Mouse (Mus musculus): ENCODE measurements at regions not wholly inside any gene's neighbourhood (a gene's known extent, or its start where the extent isn't known, plus 50 kb on each side); places are given as distances from the start of the nearest gene placed in this dataset.

- H3K4me3 ChIP-seq (ENCODE audit: low read length): no peak overlapping the region
- H3K4me1 ChIP-seq (ENCODE audit: control insufficient read depth, insufficient read depth, low read length): no peaks in the 10 kb centered on the region
- WGBS: 58% methylated on average over 3 of the region's 3 CpGs
- no peak overlapping the region for H3K27ac ChIP-seq (ENCODE audit: low read depth, low read length)
- H3K9ac ChIP-seq (ENCODE audit: low read depth, low read length): no peak overlapping the region
- no peak overlapping the region for H3K4me2 ChIP-seq (replicated peaks; ENCODE audit: low read depth, low read length)
- no peaks in the 10 kb centered on the region for H3K27me3 ChIP-seq (ENCODE audit: control insufficient read depth, insufficient read depth, low read length)
- no peaks in the 10 kb centered on the region for H3K36me3 ChIP-seq (ENCODE audit: control insufficient read depth, insufficient read depth, low read length)
- no peak for ATAC-seq (ENCODE audit: low FRiP score, low TSS enrichment)
- H3K9me3 ChIP-seq (ENCODE audit: control insufficient read depth, low read length): no peaks in the 10 kb centered on the region
Measured at GRCm38 (mm10) chr4:22120953-22121352, 189.8 kb downstream of the Faxc start.

GRCm38 (mm10) chr4:22121397-22121796 is 190.3 kb downstream of the Faxc start:
- Histone ChIP-seq H3K4me1 (ENCODE audit: control insufficient read depth, insufficient read depth, low read length) (no peaks in the 10 kb centered on the region), H3K4me3 (ENCODE audit: low read length) (no peak overlapping the region), H3K36me3 (ENCODE audit: control insufficient read depth, insufficient read depth, low read length) (no peaks in the 10 kb centered on the region), H3K27ac (ENCODE audit: low read depth, low read length) (no peak overlapping the region), H3K27me3 (ENCODE audit: control insufficient read depth, insufficient read depth, low read length) (no peaks in the 10 kb centered on the region), H3K9me3 (ENCODE audit: control insufficient read depth, low read length) (no peaks in the 10 kb centered on the region), H3K9ac (ENCODE audit: low read depth, low read length) (no peak overlapping the region), H3K4me2 (replicated peaks; ENCODE audit: low read depth, low read length) (no peak overlapping the region)
- 74% methylated on average over 2 of the region's 2 CpGs for WGBS
- ATAC-seq (ENCODE audit: low FRiP score, low TSS enrichment): no peak

GRCm38 (mm10) chr4:22124836-22125235 is 193.7 kb downstream of the Faxc start:
- Histone ChIP-seq H3K9ac (ENCODE audit: low read depth, low read length) (no peak overlapping the region), H3K27ac (ENCODE audit: low read depth, low read length) (no peak overlapping the region), H3K4me2 (replicated peaks; ENCODE audit: low read depth, low read length) (no peak overlapping the region), H3K36me3 (ENCODE audit: control insufficient read depth, insufficient read depth, low read length) (no peaks in the 10 kb centered on the region), H3K4me1 (ENCODE audit: control insufficient read depth, insufficient read depth, low read length) (no peaks in the 10 kb centered on the region), H3K9me3 (ENCODE audit: control insufficient read depth, low read length) (no peaks in the 10 kb centered on the region), H3K4me3 (ENCODE audit: low read length) (no peak overlapping the region), H3K27me3 (ENCODE audit: control insufficient read depth, insufficient read depth, low read length) (no peaks in the 10 kb centered on the region)
- WGBS: 87% methylated on average over 6 of the region's 6 CpGs
- ATAC-seq (ENCODE audit: low FRiP score, low TSS enrichment): no peak

- 58% methylated on average over 8 of the region's 8 CpGs for WGBS
- Histone ChIP-seq H3K9me3 (ENCODE audit: control insufficient read depth, low read length) (no peaks in the 10 kb centered on the region), H3K4me1 (ENCODE audit: control insufficient read depth, insufficient read depth, low read length) (no peaks in the 10 kb centered on the region), H3K27ac (ENCODE audit: low read depth, low read length) (no peak overlapping the region), H3K4me3 (ENCODE audit: low read length) (no peak overlapping the region), H3K4me2 (replicated peaks; ENCODE audit: low read depth, low read length) (no peak overlapping the region), H3K36me3 (ENCODE audit: control insufficient read depth, insufficient read depth, low read length) (no peaks in the 10 kb centered on the region), H3K9ac (ENCODE audit: low read depth, low read length) (no peak overlapping the region), H3K27me3 (ENCODE audit: control insufficient read depth, insufficient read depth, low read length) (no peaks in the 10 kb centered on the region; the same call in 1 of the 2 replicates)
- no peak for ATAC-seq (ENCODE audit: low FRiP score, low TSS enrichment)
Measured at GRCm38 (mm10) chr4:22130511-22130910, 199.4 kb downstream of the Faxc start.

- H3K4me1 ChIP-seq (ENCODE audit: control insufficient read depth, insufficient read depth, low read length): no peaks in the 10 kb centered on the region
- H3K9ac ChIP-seq (ENCODE audit: low read depth, low read length): no peak overlapping the region
- ATAC-seq (ENCODE audit: low FRiP score, low TSS enrichment): peak; percentile 71; the same call in 1 of the 2 replicates
- no peak overlapping the region for H3K4me2 ChIP-seq (replicated peaks; ENCODE audit: low read depth, low read length)
- H3K4me3 ChIP-seq (ENCODE audit: low read length): no peak overlapping the region
- H3K36me3 ChIP-seq (ENCODE audit: control insufficient read depth, insufficient read depth, low read length): no peaks in the 10 kb centered on the region
- H3K27me3 ChIP-seq (ENCODE audit: control insufficient read depth, insufficient read depth, low read length): no peaks in the 10 kb centered on the region; the same call in 1 of the 2 replicates
- H3K27ac ChIP-seq (ENCODE audit: low read depth, low read length): no peak overlapping the region
- 64% methylated on average over 13 of the region's 13 CpGs for WGBS
- no peaks in the 10 kb centered on the region for H3K9me3 ChIP-seq (ENCODE audit: control insufficient read depth, low read length)
Measured at GRCm38 (mm10) chr4:22131751-22132736, 200.9 kb downstream of the Faxc start.

GRCm38 (mm10) chr4:22133547-22134495 is 202.7 kb downstream of the Faxc start:
- Histone ChIP-seq H3K4me2 (replicated peaks; ENCODE audit: low read depth, low read length) (no peak overlapping the region), H3K4me3 (ENCODE audit: low read length) (no peak overlapping the region), H3K27me3 (ENCODE audit: control insufficient read depth, insufficient read depth, low read length) (no peaks in the 10 kb centered on the region; the same call in 1 of the 2 replicates), H3K36me3 (ENCODE audit: control insufficient read depth, insufficient read depth, low read length) (no peaks in the 10 kb centered on the region), H3K4me1 (ENCODE audit: control insufficient read depth, insufficient read depth, low read length) (no peaks in the 10 kb centered on the region), H3K27ac (ENCODE audit: low read depth, low read length) (no peak overlapping the region), H3K9ac (ENCODE audit: low read depth, low read length) (no peak overlapping the region), H3K9me3 (ENCODE audit: control insufficient read depth, low read length) (no peaks in the 10 kb centered on the region)
- peak; percentile 64 for ATAC-seq (ENCODE audit: low FRiP score, low TSS enrichment)
- 44% methylated on average over 14 of the region's 14 CpGs for WGBS

GRCm38 (mm10) chr4:22140122-22140521 is 209.0 kb downstream of the Faxc start:
- no peak overlapping the region for H3K4me2 ChIP-seq (replicated peaks; ENCODE audit: low read depth, low read length)
- no peaks in the 10 kb centered on the region for H3K36me3 ChIP-seq (ENCODE audit: control insufficient read depth, insufficient read depth, low read length)
- H3K27me3 ChIP-seq (ENCODE audit: control insufficient read depth, insufficient read depth, low read length): no peaks in the 10 kb centered on the region
- H3K9me3 ChIP-seq (ENCODE audit: control insufficient read depth, low read length): no peaks in the 10 kb centered on the region
- no peak overlapping the region for H3K9ac ChIP-seq (ENCODE audit: low read depth, low read length)
- H3K27ac ChIP-seq (ENCODE audit: low read depth, low read length): no peak overlapping the region
- ATAC-seq (ENCODE audit: low FRiP score, low TSS enrichment): no peak
- H3K4me3 ChIP-seq (ENCODE audit: low read length): no peak overlapping the region
- H3K4me1 ChIP-seq (ENCODE audit: control insufficient read depth, insufficient read depth, low read length): no peaks in the 10 kb centered on the region
- WGBS: 50% methylated on average over 3 of the region's 3 CpGs

GRCm38 (mm10) chr4:22143546-22143945 is 212.4 kb downstream of the Faxc start:
- Histone ChIP-seq H3K4me3 (ENCODE audit: low read length) (no peak overlapping the region), H3K4me2 (replicated peaks; ENCODE audit: low read depth, low read length) (no peak overlapping the region), H3K9me3 (ENCODE audit: control insufficient read depth, low read length) (no peaks in the 10 kb centered on the region), H3K4me1 (ENCODE audit: control insufficient read depth, insufficient read depth, low read length) (peaks cover 7% of the 10 kb centered on the region; the same call in 1 of the 2 replicates), H3K27me3 (ENCODE audit: control insufficient read depth, insufficient read depth, low read length) (no peaks in the 10 kb centered on the region), H3K9ac (ENCODE audit: low read depth, low read length) (no peak overlapping the region), H3K36me3 (ENCODE audit: control insufficient read depth, insufficient read depth, low read length) (no peaks in the 10 kb centered on the region), H3K27ac (ENCODE audit: low read depth, low read length) (no peak overlapping the region)
- ATAC-seq (ENCODE audit: low FRiP score, low TSS enrichment): no peak
- WGBS: 97% methylated on average over 1 of the region's 1 CpGs
